Mouse (Mus musculus) hindbrain, embryonic 16.5 days (tissue): ENCODE measurements around the gene Iqch. TPM values are rescaled to one million over a fixed set of nuclear protein-coding genes. Genes with fewer than 3 reads are reported as not detected.

ENCODE experiments used
- ATAC-seq: fragments of 200-750 bp; cut with Nextera tagmentation; 2 replicates; pipeline ENCODE4 v1.8.0; 2017; ENCODE audit warnings: moderate TSS enrichment, moderate library complexity
- H3K27ac ChIP-seq: fragments of 300-500 bp; sonication (generic); 2 replicates; pipeline ENCODE4 v1.5.1; 2014; ENCODE audit warnings: low read depth, mild to moderate bottlenecking, control low read depth, low read length, moderate library complexity
- H3K27me3 ChIP-seq: fragments of 300-500 bp; sonication (generic); replicated peaks from 2 replicates; pipeline ENCODE4 v1.6.1; 2014; ENCODE audit warnings: low read length; ENCODE audit not compliant: control insufficient read depth, insufficient read depth
- H3K36me3 ChIP-seq: fragments of 300-500 bp; sonication (generic); 2 replicates; pipeline ENCODE4 v1.6.1; 2014; ENCODE audit warnings: mild to moderate bottlenecking, low read length, moderate library complexity, mixed read lengths; ENCODE audit not compliant: control insufficient read depth, insufficient read depth
- H3K4me1 ChIP-seq: fragments of 300-500 bp; sonication (generic); 2 replicates; pipeline ENCODE4 v1.6.1; 2014; ENCODE audit warnings: low read depth, low read length; ENCODE audit not compliant: control insufficient read depth, insufficient read depth
- H3K4me2 ChIP-seq: fragments of 300-500 bp; sonication (generic); 2 replicates; pipeline ENCODE4 v1.6.1; 2014; ENCODE audit warnings: mild to moderate bottlenecking, low read length, control low read depth, moderate library complexity
- H3K4me3 ChIP-seq: fragments of 300-500 bp; sonication (generic); 2 replicates; pipeline ENCODE4 v1.5.1; 2014; ENCODE audit warnings: mild to moderate bottlenecking, low read length, control low read depth, moderate library complexity
- H3K9ac ChIP-seq: fragments of 300-500 bp; sonication (generic); 2 replicates; pipeline ENCODE4 v1.6.1; 2014; ENCODE audit warnings: low read depth, mild to moderate bottlenecking, control low read depth, low read length, moderate library complexity
- H3K9me3 ChIP-seq: fragments of 300-500 bp; sonication (generic); 2 replicates; pipeline ENCODE4 v1.6.1; 2014; ENCODE audit warnings: mild to moderate bottlenecking, low read length, moderate library complexity; ENCODE audit not compliant: control insufficient read depth
- WGBS: fragments of 180-500 bp; shearing (Covaris S2); extraction: QIAGEN DNeasy Blood & Tissue Kit; methylation state at CpG from one replicate; pipeline ENCODE4 v1.1.7; 2014; 5-methylcytosine and 5-hydroxymethylcytosine counted together
- polyA plus RNA-seq: library from polyadenylated mRNA; unstranded; fragments of >200 nt; fragmentation: Nextera tagmentation; extraction: Ambion mirVana; gene quantifications from 2 replicates; pipeline ENCODE4 v1.2.1, GENCODE M21; 2015

Gene Iqch
- polyA plus RNA-seq, 1 experiment from 2014 or later, result 0.14 TPM

DNA sequence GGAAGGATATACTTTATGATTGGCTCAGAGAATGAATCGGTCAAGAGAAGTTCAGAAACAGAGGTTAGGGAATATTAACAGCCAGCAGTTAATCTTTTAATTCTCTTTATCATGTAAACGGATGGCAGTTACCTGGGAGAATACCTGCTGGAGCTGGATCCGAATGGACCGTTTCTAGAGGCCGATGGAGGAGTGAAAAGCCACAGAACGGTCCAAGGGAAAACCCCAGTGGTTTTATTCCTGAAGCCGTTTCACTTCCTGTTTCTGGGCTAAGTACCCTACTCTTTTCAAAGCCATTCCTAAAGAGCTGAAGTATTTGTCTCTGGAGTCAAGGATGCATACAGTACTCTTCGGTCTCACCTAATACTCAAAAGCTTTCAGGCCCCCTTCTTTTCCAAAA, 102.4 kb downstream of the Iqch start:
- no peak overlapping the region for H3K9ac ChIP-seq
- H3K4me2 ChIP-seq, result no peak overlapping the region
- H3K27ac ChIP-seq, result no peak overlapping the region
- H3K27me3 ChIP-seq, result no peaks in the 10 kb centered on the region; the same call in 1 of the 2 replicates
- H3K36me3 ChIP-seq, result no peaks in the 10 kb centered on the region
- no peaks in the 10 kb centered on the region for H3K4me1 ChIP-seq
- WGBS, result 88% methylated on average over 8 of the region's 8 CpGs
- no peak overlapping the region for H3K4me3 ChIP-seq
- no peak for ATAC-seq
- no peaks in the 10 kb centered on the region for H3K9me3 ChIP-seq

DNA sequence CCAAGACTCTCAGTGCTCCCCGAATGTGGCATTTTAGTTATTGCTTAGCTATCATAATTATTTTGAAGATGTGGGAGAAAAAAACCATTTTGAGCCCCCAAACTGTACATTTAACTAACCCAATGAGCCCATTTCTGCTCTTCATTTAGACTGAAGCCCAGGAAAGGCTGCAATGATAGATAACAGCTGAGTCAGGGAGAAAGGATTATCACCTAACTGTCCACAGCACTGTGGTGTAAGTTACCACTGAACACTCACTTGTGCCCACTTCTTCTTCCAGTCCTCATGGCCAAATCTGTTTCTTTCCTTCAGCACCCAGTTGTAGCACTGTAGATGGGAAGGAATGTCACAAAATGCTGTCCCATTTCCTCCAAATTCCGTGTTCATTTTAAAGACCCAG, 106.5 kb downstream of the Iqch start:
- 89% methylated on average over 2 of the region's 2 CpGs for WGBS
- Histone ChIP-seq H3K36me3 (no peaks in the 10 kb centered on the region), H3K9me3 (no peaks in the 10 kb centered on the region), H3K27ac (no peak overlapping the region), H3K9ac (no peak overlapping the region), H3K4me2 (no peak overlapping the region), H3K4me3 (no peak overlapping the region), H3K4me1 (peaks cover 4% of the 10 kb centered on the region), H3K27me3 (peaks cover 2% of the 10 kb centered on the region; the same call in 1 of the 2 replicates)
- ATAC-seq, result no peak

DNA sequence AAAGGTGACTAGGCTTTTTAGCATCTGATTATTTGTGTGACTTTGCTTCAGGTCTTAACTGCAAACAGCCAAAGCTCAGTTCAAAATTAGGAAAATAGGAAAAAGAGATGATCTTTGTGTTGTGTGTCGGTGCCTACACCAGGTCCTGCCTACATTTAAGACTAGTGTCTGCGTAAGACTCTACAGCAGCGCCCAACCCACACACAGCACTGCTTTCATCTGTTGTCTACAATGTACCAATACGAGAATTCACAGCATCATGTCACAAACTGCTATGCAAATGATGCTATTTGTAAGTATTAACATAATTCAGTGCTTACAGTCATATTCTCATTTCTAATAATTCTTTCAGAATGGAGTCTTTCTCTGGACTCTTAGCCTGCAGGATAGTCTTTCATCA, 108.5 kb downstream of the Iqch start:
- no peaks in the 10 kb centered on the region for H3K9me3 ChIP-seq
- H3K4me2 ChIP-seq, result no peak overlapping the region
- no peaks in the 10 kb centered on the region for H3K36me3 ChIP-seq
- no peak overlapping the region for H3K4me3 ChIP-seq
- H3K27ac ChIP-seq, result no peak overlapping the region
- H3K9ac ChIP-seq, result no peak overlapping the region
- ATAC-seq, result no peak
- peaks cover 10% of the 10 kb centered on the region for H3K4me1 ChIP-seq
- 0 out of 2 replicates have a peak, but pooled peaks cover 2% of the 10 kb centered on the region for H3K27me3 ChIP-seq
- 87% methylated on average over 4 of the region's 4 CpGs for WGBS

DNA sequence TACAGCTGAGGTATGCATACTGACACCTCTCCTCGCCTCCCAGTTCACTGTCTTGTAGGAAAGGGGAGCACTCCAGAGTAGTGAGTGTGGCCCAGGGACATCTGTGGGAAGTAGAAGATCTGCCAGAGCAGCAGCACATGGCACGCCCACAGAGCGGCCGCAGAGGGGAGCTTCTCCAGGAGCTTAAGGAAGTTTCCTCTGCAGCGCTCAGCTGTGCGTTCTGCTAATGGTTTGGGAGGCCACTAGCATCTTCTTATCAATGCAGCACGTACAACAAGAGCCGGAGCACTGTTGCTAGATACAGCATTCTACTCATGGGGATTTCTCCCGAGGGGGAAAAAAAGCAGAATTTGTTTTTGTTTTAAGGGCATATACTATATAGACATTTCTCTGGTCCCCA, 110.0 kb downstream of the Iqch start:
- peaks cover 10% of the 10 kb centered on the region for H3K4me1 ChIP-seq
- no peak overlapping the region for H3K9ac ChIP-seq
- no peak for ATAC-seq
- no peaks in the 10 kb centered on the region for H3K9me3 ChIP-seq
- H3K36me3 ChIP-seq, result no peaks in the 10 kb centered on the region
- no peak overlapping the region for H3K27ac ChIP-seq
- H3K4me3 ChIP-seq, result no peak overlapping the region
- 0 out of 2 replicates have a peak, but pooled peaks cover 2% of the 10 kb centered on the region for H3K27me3 ChIP-seq
- 31% methylated on average over 9 of the region's 9 CpGs for WGBS
- H3K4me2 ChIP-seq, result no peak overlapping the region

DNA sequence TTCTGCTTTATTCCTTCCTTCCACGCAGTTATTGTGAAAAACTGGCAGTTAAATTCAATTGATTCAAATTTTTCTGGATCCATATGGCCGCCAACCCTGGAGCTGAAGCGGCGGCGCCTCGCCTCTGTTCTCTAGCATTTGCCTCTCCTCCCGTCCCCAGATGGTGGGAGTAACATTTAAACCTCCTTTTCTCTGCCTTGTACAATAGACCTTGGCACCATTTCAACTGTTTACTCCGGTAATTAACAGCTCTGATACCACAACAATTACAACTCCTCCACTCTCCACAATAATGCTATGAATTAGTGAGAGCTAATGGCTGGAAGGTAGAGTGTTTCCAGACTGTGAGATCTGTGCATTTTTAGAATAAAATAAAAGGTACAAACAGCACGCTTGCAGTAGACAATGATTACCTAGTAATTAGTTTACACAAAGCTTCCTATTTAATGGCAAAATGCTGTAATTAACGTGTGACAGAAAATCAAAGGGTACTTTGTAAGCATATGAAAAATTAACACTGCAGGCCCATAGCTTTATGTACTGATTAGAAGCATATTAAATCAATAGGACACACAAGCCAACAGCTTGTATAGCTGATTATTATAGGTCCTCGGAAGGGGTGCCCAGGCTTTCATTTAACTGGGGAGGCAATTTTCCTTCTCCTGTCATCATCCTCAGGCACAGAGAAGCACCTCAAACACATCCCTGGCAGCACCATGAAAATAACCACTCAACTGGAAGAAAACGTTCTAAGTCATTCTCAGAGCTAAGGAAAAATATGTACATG, 111.6 kb downstream of the Iqch start:
- Histone ChIP-seq H3K36me3 (no peaks in the 10 kb centered on the region), H3K27me3 (0 out of 2 replicates have a peak, but pooled peaks cover 2% of the 10 kb centered on the region), H3K27ac (no peak overlapping the region; the same call in 1 of the 2 replicates), H3K4me3 (no peak overlapping the region), H3K4me2 (peak overlapping the region; percentile 18; the same call in 1 of the 2 replicates), H3K9ac (no peak overlapping the region), H3K4me1 (peaks cover 10% of the 10 kb centered on the region), H3K9me3 (no peaks in the 10 kb centered on the region)
- 22% methylated on average over 12 of the region's 12 CpGs for WGBS
- no peak for ATAC-seq

DNA sequence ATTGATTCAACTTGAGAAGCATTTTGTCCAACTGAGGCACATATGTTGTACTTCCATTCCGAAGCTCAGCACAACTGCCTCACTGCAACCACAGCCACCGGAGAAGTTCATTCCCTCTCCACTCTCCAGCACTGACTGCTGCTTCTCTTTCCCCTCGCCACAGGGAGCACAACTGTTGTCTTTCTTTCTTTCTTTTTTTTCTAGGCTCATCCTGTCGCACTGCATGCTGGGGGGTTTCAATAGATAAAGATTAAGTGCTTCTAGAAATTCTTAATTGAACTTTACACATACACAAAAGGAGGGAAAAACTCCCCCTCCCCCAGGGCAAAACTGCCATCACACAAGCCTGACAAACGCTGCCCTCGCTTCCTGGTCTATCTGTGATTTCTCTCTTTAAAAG, 113.1 kb downstream of the Iqch start:
- H3K9ac ChIP-seq, result no peak overlapping the region
- H3K36me3 ChIP-seq, result no peaks in the 10 kb centered on the region
- no peaks in the 10 kb centered on the region for H3K9me3 ChIP-seq
- 0 out of 2 replicates have a peak, but pooled peaks cover 4% of the 10 kb centered on the region for H3K27me3 ChIP-seq
- no peak for ATAC-seq
- no peak overlapping the region for H3K4me3 ChIP-seq
- H3K4me2 ChIP-seq, result no peak overlapping the region
- WGBS, result 34% methylated on average over 6 of the region's 6 CpGs
- no peak overlapping the region for H3K27ac ChIP-seq
- peaks cover 10% of the 10 kb centered on the region for H3K4me1 ChIP-seq

DNA sequence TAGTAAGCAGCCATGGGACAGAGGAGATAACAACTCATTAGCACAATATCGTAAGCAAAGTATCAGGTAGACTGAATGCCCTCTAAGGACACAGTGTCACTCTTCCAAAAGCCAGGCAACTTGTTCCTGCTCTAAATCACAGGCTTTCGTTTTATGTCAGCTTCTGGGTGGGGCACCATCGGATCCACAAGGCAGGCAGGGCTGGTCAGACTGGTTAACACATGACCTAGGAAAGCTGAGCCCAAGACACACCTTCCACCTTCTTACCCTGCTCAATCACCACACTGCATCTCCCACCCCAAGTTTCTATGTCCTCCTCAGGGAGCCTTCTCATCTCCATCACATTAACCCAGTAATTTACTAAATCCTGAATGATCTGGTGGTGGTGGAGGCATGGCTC, 136.7 kb downstream of the Iqch start:
- no peak overlapping the region for H3K9ac ChIP-seq
- no peaks in the 10 kb centered on the region for H3K27me3 ChIP-seq
- no peaks in the 10 kb centered on the region for H3K9me3 ChIP-seq
- H3K36me3 ChIP-seq, result no peaks in the 10 kb centered on the region
- ATAC-seq, result no peak
- 84% methylated on average over 3 of the region's 3 CpGs for WGBS
- H3K4me2 ChIP-seq, result no peak overlapping the region
- H3K27ac ChIP-seq, result no peak overlapping the region
- H3K4me1 ChIP-seq, result no peaks in the 10 kb centered on the region
- H3K4me3 ChIP-seq, result no peak overlapping the region

DNA sequence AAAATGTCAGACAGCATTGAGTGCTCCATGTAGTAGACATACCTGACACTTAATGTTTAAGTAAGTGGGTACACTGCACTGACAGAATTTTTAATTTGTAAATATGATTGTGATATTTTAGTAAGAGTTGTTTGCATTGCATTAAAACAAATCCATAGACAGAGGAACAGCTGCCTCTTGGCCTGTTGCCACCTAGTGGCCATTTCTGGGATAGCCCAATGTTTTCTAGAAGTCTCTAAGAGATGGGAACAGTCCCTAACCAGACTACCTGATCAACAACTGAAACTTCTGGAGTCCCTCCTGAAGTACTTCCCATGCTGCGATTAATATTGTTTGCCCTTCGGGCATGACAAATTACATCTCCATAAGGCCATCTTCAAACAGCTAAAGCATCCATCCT, 140.0 kb downstream of the Iqch start:
- 64% methylated on average over 2 of the region's 2 CpGs for WGBS
- Histone ChIP-seq H3K4me1 (no peaks in the 10 kb centered on the region), H3K36me3 (no peaks in the 10 kb centered on the region), H3K27me3 (no peaks in the 10 kb centered on the region), H3K9ac (no peak overlapping the region), H3K4me2 (no peak overlapping the region), H3K4me3 (no peak overlapping the region), H3K9me3 (no peaks in the 10 kb centered on the region), H3K27ac (no peak overlapping the region)
- ATAC-seq, result no peak

DNA sequence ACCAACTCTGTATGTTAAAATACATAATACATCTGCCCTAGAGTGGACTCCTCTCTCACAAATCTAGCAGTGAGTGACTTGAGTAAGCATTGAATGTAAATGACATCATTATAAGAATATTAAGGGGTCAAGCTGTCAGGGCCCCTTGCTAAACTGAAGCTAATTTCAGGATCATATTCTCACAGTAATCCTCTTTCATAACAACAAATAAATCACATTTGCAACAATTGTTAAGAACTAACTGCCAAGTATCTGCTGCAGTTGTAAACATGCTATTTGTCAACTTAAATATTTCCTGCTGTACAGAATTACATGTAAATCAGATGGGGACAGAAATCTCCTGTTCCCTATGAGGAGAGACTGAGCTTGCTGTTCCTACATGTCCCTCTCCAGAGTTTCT, 145.9 kb downstream of the Iqch start:
- ATAC-seq, result no peak
- H3K9ac ChIP-seq, result no peak overlapping the region
- H3K4me1 ChIP-seq, result no peaks in the 10 kb centered on the region
- H3K4me2 ChIP-seq, result no peak overlapping the region
- H3K27ac ChIP-seq, result no peak overlapping the region
- H3K4me3 ChIP-seq, result no peak overlapping the region
- H3K9me3 ChIP-seq, result no peaks in the 10 kb centered on the region
- H3K36me3 ChIP-seq, result no peaks in the 10 kb centered on the region
- no peaks in the 10 kb centered on the region for H3K27me3 ChIP-seq
